8 mouse cellular contexts compared by ENCODE assay signal in genomic region chr13:63566018-63567015, GRCm38 (mm10). TPM values are rescaled to one million over a fixed set of nuclear protein-coding genes. Genes with fewer than 3 reads are reported as not detected.
A peak's percentile ranks its signal among the peaks of the same experiment; 100 is the strongest.
DNase-seq lines count a peak whose midpoint lies in the region; ATAC-seq and TF ChIP-seq lines count a peak whose summit lies in the region.

No protein-coding gene starts in this region.

- peak; percentile 95 for DNase-seq in R1 (ENCODE audit: low read depth, low spot score)
- DNase-seq in cerebellum, postnatal 14 days: peak; percentile 89 to 90
- peak; percentile 83 to 86 for DNase-seq in frontal cortex, postnatal 14 days (ENCODE audit: low spot score in 2 of 2)
- DNase-seq in left cerebral cortex, adult 2 months (ENCODE audit: extremely low spot score in 1 of 2, low spot score in 2 of 2): peak; percentile 82 to 89
- DNase-seq in right cerebral cortex, postnatal 10 days (ENCODE audit: low spot score in 2 of 2): peak; percentile 92 to 96
- peak; percentile 70 to 84 for DNase-seq in urinary bladder, postnatal 36 days (ENCODE audit: low spot score in 2 of 2)

- intact Hi-C loops in left cerebral cortex, adult 2 months (cut with DNase I): loop anchor here (1.0 to 10.0 kb wide), 4 partner anchors 249 to 642 kb away; partner anchors contain the start of genes Ercc6l2 and Zfp367

- no peaks in the 10 kb centered on the region for H3K9me3 ChIP-seq in hindbrain, embryonic 15.5 days

- no peak for TF ChIP-seq CTCF in left cerebral cortex, adult 2 months (IDR thresholded peaks at IDR 0.05)

- H3K36me3 ChIP-seq in hindbrain, embryonic 15.5 days: no peaks in the 10 kb centered on the region
- no peaks in the 10 kb centered on the region for H3K36me3 ChIP-seq in macrophage (ENCODE audit: inconsistent target)

- H3K27ac ChIP-seq in hindbrain, embryonic 15.5 days (replicated peaks): peak overlapping the region; percentile 97
- H3K27ac ChIP-seq in left cerebral cortex, adult 2 months: peak overlapping the region; percentile 93
- H3K27ac ChIP-seq in macrophage: no peak overlapping the region

- peak overlapping the region; percentile 79 for H3K9ac ChIP-seq in hindbrain, embryonic 15.5 days

- H3K4me2 ChIP-seq in hindbrain, embryonic 15.5 days: peak overlapping the region; percentile 94

- H3K4me1 ChIP-seq in hindbrain, embryonic 15.5 days (replicated peaks): peaks cover 46% of the 10 kb centered on the region

- peaks cover 15% of the 10 kb centered on the region for H3K27me3 ChIP-seq in hindbrain, embryonic 15.5 days

- H3K79me2 ChIP-seq in macrophage (ENCODE audit: inconsistent target): no peaks in the 10 kb centered on the region

- under 1% methylated on average over 46 of the region's 46 CpGs for WGBS in hindbrain, embryonic 15.5 days
- 3% methylated on average over 45 of the region's 46 CpGs for whole genome bisulfite sequencing in macrophage (ENCODE audit: missing documents)

- ATAC-seq in hindbrain, embryonic 15.5 days (ENCODE audit: low FRiP score, low read depth): peak; percentile 74

- peak overlapping the region; percentile 70 for H3K4me3 ChIP-seq in hindbrain, embryonic 15.5 days
- peak overlapping the region; percentile 82 for H3K4me3 ChIP-seq in left cerebral cortex, adult 2 months
- peak overlapping the region; percentile 46 for H3K4me3 ChIP-seq in macrophage (ENCODE audit: inconsistent target)

RNA-seq across cellular contexts. Expression of gene Ptch1, which starts 7.1 kb away (rescaled TPM):
- polyA plus RNA-seq in hindbrain, embryonic 15.5 days (2015; fragmentation: Nextera tagmentation; extraction: Ambion mirVana): 16.3 and 16.6 TPM in 2 replicates
- total RNA-seq in left cerebral cortex, adult 2 months (2021): 10 to 100 TPM; 53.5 to 58.2 TPM
- 100 to 1,000 TPM in 2 of 26 experiments, 10 to 100 TPM in 7, 1 to 10 TPM in 17; 1.6 to 148 (median 7.5) TPM for total RNA-seq in macrophage (2018; cell fraction: chromatin; rRNA removed)
- 10 to 100 TPM in 2 of 26 experiments, 1 to 10 TPM in 23, under 1 TPM in 1; 0.94 to 26.5 (median 2.5) TPM for total RNA-seq in macrophage (2018; cell fraction: cytosol; rRNA removed)
- 10 to 100 TPM in 7 of 26 experiments, 1 to 10 TPM in 19; 2.3 to 70.8 (median 5.9) TPM for total RNA-seq in macrophage (2018; cell fraction: nucleus; rRNA removed)
- polyA plus RNA-seq in macrophage (2018): 1.7 to 1.8 TPM (median 1.8 TPM) in 3 replicates
